Mouse (Mus musculus): ENCODE results near the gene Gm8374.

Gene Gm8374

GRCm38 (mm10) chr14:7365034-7365433, at the start of gene Gm8374:
Gene Gm8374 (minus strand): TSS chr14:7365134.
- 87% methylated on average over 3 of the region's 3 CpGs for WGBS

- WGBS: no CpG with 5 or more reads among the region's 1 CpGs
Measured at GRCm38 (mm10) chr14:7332295-7332694, 32.6 kb downstream of the Gm8374 start, which contains the start of gene Gm5797. Gene Gm5797 (minus strand): TSS chr14:7332395.

GRCm38 (mm10) chr14:7315093-7315492, 49.8 kb downstream of the Gm8374 start:
- WGBS: 5% methylated on average over 18 of the region's 19 CpGs

GRCm38 (mm10) chr14:7314661-7315060, 50.3 kb downstream of the Gm8374 start, which contains the start of gene Gm3739:
Gene Gm3739 (minus strand): TSS chr14:7315049.
- WGBS: under 1% methylated on average over 20 of the region's 35 CpGs

Data from cerebral cortex, adult 2 months (tissue).